Mouse (Mus musculus) megakaryocyte, adult 5-6 weeks (primary cell): Measurements from ENCODE around the gene 5730507C01Rik. TPM values are rescaled to one million over a fixed set of nuclear protein-coding genes. Genes with fewer than 3 reads are reported as not detected.
"Not testable (repeated sequence)": the region's sequence is repeated elsewhere in the genome, so short reads cannot be mapped to it uniquely, and the experiment has no call there.

Experiments used
- ATAC-seq: 2 replicates; pipeline ENCODE4 v1.8.0; 2016; ENCODE audit warnings: mild to moderate bottlenecking, inconsistent platforms; ENCODE audit not compliant: poor library complexity, severe bottlenecking
- total RNA-seq, 2 experiments: library from RNA; stranded (forward) in 1 of 2; stranded (reverse) in 1 of 2; fragments of 153-499, 151-499 nt in 1 of 2; fragments of 221-1000, 200-1000 nt in 1 of 2; gene quantifications; 2 replicates each; pipeline versions ENCODE4 v1.2.3 to v1.2.4; 2015 to 2017

5730507C01Rik gene
- total RNA-seq (2015) (not detected in 2 replicates), total RNA-seq (2017) (not detected in 2 replicates)

DNA sequence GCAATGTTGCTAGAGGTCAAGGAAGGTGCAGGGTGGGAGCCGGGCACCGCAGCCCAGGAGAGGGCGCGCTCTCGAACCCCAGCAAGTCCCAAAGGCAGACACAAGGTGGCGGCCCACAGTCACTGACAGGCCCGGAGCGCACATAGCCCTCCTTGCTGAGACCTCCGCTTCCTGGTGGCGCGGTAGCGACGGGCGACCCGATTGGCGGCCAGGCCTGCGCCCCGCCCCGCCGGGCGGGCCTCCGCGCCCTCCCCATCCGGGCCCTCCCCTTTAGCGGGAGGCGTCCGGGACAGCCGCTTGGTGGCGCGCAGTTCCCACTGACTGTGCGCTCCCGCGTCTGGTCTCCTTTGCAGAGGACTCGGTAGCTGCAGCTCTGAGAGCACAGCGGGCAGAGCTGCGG lies at the start of gene 5730507C01Rik:
TSS of gene 5730507C01Rik (plus strand) at position 340 of the 400 bp plus-strand sequence.
- no peak for ATAC-seq

DNA sequence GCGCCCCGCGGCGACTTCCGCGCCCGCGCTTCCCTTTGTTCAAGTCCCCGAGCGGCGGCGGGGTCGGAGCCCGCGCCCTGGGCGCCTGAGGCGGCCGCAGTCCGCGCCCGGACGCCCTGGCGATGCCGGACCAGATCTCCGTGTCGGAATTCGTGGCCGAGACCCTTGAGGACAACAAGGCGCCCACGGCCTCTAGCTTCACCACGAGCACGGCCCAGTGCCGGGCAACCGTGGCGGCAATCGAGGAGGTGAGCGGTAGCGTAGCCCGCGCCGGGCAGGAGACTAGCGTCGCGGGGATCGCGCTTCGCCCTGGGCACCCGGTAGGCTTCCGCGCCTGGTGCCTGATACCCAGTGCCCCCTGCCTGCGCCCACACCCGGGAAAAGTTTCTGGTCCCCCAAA lies 306 bp downstream of the 5730507C01Rik start:
- not testable (repeated sequence) for ATAC-seq

DNA sequence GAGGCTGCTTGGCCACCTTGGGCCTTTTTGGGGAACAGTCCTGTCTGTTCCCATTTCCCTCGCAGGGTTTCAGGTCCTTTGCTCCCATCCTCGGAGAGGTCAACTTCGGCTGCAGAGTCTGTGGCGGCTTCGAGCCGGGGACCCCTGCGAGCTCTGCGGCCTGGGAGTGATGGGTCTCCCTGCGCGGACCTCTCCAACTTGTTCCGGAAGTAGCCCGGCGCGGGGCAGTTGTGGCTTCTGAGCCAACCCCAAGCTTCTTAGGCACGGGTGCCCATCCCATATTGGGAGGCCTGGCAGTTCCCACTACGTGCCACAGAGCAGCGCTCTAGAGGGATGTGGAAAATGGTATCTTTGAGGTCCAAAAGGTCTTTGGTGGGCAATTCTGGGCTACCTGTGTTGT lies 767 bp downstream of the 5730507C01Rik start:
- not testable (repeated sequence) for ATAC-seq
